Comparison of ENCODE assay signal across 1 mouse cellular context in genomic region chrX:57373543-57373942, GRCm38 (mm10).
TF ChIP-seq lines count a peak whose summit lies in the region.

No protein-coding gene starts in this region.

TF ChIP-seq in MEL, 35 proteins besides CTCF, POLR2A, EP300 and RAD21 (continued from another document):
- TF ChIP-seq MEF2A (IDR thresholded peaks at IDR 0.05; ENCODE audit: extremely low read depth, insufficient replicate concordance, low read depth, low read length, poor library complexity, severe bottlenecking) = no peak
